Mouse (Mus musculus) intestine, postnatal 0 days (tissue): ENCODE measurements around the gene Fcgr1. TPM values are rescaled to one million over a fixed set of nuclear protein-coding genes. Genes with fewer than 3 reads are reported as not detected.
"Not testable (repeated sequence)": the region's sequence is repeated elsewhere in the genome, so short reads cannot be mapped to it uniquely, and the experiment has no call there.

Source experiments
- ATAC-seq: fragments of 200-750 bp; cut with Nextera tagmentation; 2 replicates; pipeline ENCODE4 v1.8.0; 2017; ENCODE audit warnings: mild to moderate bottlenecking, moderate TSS enrichment, moderate library complexity
- H3K27ac ChIP-seq: fragments of 300-500 bp; sonication (generic); 2 replicates; pipeline ENCODE4 v1.5.1; 2014; ENCODE audit warnings: mild to moderate bottlenecking, low read depth, low read length, moderate library complexity
- H3K27me3 ChIP-seq: fragments of 300-500 bp; sonication (generic); replicated peaks from 2 replicates; pipeline ENCODE4 v1.6.1; 2014; ENCODE audit warnings: low read length, mixed read lengths; ENCODE audit not compliant: control insufficient read depth, insufficient read depth
- H3K36me3 ChIP-seq: fragments of 300-500 bp; sonication (generic); 2 replicates; pipeline ENCODE4 v1.6.1; 2014; ENCODE audit warnings: mild to moderate bottlenecking, moderate library complexity; ENCODE audit not compliant: control insufficient read depth, insufficient read depth
- H3K4me1 ChIP-seq: fragments of 300-500 bp; sonication (generic); replicated peaks from 2 replicates; pipeline ENCODE4 v1.6.1; 2014; ENCODE audit warnings: antibody characterized with exemption, low read length, mixed read lengths; ENCODE audit not compliant: control insufficient read depth, insufficient read depth
- H3K4me2 ChIP-seq: fragments of 300-500 bp; sonication (generic); replicated peaks from 2 replicates; pipeline ENCODE4 v1.6.1; 2014; ENCODE audit warnings: low read depth, mild to moderate bottlenecking, moderate library complexity
- H3K4me3 ChIP-seq: fragments of 300-500 bp; sonication (generic); 2 replicates; pipeline ENCODE4 v1.5.1; 2014; ENCODE audit warnings: low read depth, low read length
- H3K9ac ChIP-seq: fragments of 300-500 bp; sonication (generic); 2 replicates; pipeline ENCODE4 v1.6.1; 2014; ENCODE audit warnings: mild to moderate bottlenecking, low read depth, low read length
- H3K9me3 ChIP-seq: fragments of 300-500 bp; sonication (generic); 2 replicates; pipeline ENCODE4 v1.6.1; 2016; ENCODE audit warnings: mixed run types; ENCODE audit not compliant: control insufficient read depth
- CTCF ChIP-seq: sonication (generic); IDR thresholded peaks from 2 replicates; pipeline ENCODE4 v1.5.1; 2016; ENCODE audit warnings: low read depth, mild to moderate bottlenecking, control low read depth, antibody characterized with exemption, moderate library complexity
- WGBS: fragments of 180-500 bp; shearing (Covaris S2); extraction: QIAGEN DNeasy Blood & Tissue Kit; methylation state at CpG from one replicate; pipeline ENCODE4 v1.1.7; 2014; 5-methylcytosine and 5-hydroxymethylcytosine counted together
- polyA plus RNA-seq: library from polyadenylated mRNA; unstranded; fragments of >200 nt; fragmentation: Nextera tagmentation; extraction: Ambion mirVana; gene quantifications from 2 replicates; pipeline ENCODE4 v1.2.1, GENCODE M21; 2015

Gene Fcgr1
- polyA plus RNA-seq, 1 experiment from 2014 or later: 2.7 TPM

DNA sequence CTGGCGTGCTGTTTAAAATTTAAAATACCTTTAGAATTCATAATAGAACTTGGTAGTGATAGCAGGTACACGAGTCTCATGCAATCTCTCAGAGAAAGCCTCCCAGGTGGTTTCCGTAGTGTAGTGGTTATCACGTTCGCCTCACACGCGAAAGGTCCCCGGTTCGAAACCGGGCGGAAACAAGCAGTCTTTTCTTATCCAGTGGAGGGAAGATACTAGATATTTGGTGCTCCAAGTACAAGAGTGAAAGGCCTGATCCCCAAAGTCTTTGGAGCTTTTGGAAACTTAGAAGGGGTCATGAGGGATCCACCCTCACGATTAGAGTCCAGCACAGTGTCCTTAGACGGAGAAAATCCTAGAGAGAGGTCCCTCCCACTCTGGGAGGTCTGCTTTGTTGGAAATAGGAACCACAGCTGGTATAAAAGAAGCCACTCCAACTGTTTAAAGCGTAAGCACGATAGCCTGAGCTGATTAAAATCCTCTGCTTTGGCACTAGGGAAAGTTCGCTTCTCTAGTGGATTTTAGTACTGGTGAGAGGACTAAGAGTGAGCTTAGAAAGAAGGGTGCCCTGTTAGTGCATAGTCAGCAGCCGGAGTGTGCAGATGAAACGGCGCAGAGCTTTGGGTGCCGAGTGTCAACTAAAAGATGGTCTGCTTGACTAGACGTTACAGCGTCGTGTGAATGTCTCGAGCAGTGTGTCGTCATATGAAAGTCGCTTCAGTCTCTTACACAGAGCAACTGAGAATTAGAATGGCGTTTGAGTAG is 39.0 kb upstream of the Fcgr1 start:
- no peaks in the 10 kb centered on the region for H3K4me1 ChIP-seq
- H3K4me3 ChIP-seq: no peak overlapping the region; the same call in 1 of the 2 replicates
- no peak overlapping the region for H3K9ac ChIP-seq
- no peak overlapping the region for H3K27ac ChIP-seq
- H3K36me3 ChIP-seq: no peaks in the 10 kb centered on the region
- no peak for ATAC-seq
- WGBS: 14% methylated on average over 27 of the region's 27 CpGs
- TF ChIP-seq CTCF: no peak
- H3K27me3 ChIP-seq: peaks cover 82% of the 10 kb centered on the region
- H3K4me2 ChIP-seq: 0 out of 2 replicates have a peak overlapping the region, but pooled peaks have one; percentile 58
- H3K9me3 ChIP-seq: no peaks in the 10 kb centered on the region

DNA sequence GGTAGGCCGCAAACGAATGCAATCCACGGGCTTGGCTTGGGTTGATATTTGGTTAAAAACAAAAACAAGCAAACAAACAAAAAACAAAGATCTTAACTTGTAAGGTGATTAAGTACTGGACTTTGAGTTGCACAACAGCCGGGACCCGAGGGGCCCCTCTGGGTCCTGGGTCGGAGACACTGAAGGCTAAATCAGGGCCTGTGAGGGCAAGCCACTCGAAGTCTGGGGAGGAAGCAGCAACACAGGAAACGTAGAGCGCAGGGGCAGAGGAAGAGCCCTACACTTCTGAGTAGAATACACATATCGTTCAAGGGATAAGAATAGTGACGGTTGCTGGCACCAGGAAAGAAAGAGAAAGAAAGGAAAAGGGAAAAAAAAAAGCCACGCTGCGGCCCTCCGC is 38.2 kb upstream of the Fcgr1 start:
- 29% methylated on average over 14 of the region's 14 CpGs for WGBS
- ATAC-seq: no peak
- Histone ChIP-seq H3K36me3 (no peaks in the 10 kb centered on the region), H3K9ac (no peak overlapping the region), H3K27ac (no peak overlapping the region), H3K27me3 (peaks cover 81% of the 10 kb centered on the region), H3K4me1 (no peaks in the 10 kb centered on the region), H3K4me2 (0 out of 2 replicates have a peak overlapping the region, but pooled peaks have one; percentile 24), H3K9me3 (no peaks in the 10 kb centered on the region), H3K4me3 (no peak overlapping the region)
- TF ChIP-seq CTCF: no peak

DNA sequence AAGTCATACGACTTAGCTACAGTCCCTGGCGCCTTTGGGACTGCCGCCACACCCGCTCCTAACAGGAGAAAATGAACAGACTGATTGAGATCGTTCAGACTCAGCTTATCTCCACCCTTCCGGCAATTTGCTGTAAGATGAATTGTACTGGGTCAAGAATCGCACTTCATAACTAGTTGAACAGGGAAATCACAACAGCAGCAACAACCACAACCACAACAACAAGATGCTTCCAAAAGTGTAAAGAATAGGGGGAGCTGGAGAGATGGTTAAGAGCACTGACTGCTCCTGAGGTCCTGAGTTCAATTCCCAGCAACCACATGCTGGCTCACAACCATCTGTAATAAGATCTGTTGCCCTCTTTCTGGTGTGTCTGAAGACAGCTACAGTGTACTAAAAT is 37.7 kb upstream of the Fcgr1 start:
- H3K27ac ChIP-seq: no peak overlapping the region
- no peak overlapping the region for H3K4me2 ChIP-seq
- no peak for ATAC-seq
- H3K4me1 ChIP-seq: no peaks in the 10 kb centered on the region
- H3K9me3 ChIP-seq: no peaks in the 10 kb centered on the region
- no peaks in the 10 kb centered on the region for H3K36me3 ChIP-seq
- H3K4me3 ChIP-seq: no peak overlapping the region
- H3K27me3 ChIP-seq: peaks cover 80% of the 10 kb centered on the region
- TF ChIP-seq CTCF: no peak
- H3K9ac ChIP-seq: no peak overlapping the region
- WGBS: 47% methylated on average over 6 of the region's 7 CpGs

DNA sequence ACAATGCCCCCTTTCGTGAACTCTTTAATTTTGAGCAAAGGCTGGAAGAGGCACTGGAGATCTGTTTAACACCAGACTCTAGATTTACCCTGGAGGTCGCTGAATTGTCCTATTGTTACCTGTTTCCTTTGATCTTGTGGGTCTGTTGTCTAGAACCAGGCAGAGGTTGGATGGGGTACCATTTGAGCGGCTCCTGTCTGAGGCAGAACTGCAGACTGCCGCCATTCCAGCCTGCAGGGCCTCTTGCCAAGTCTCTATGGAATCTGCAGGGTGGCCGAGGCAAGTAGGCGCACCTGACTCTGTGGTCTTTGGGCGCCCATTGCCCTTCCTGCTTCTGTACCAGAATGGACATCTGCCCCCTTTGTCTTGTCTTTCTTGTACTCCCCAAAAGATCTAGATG is 36.8 kb upstream of the Fcgr1 start:
- WGBS: 73% methylated on average over 7 of the region's 7 CpGs
- Histone ChIP-seq H3K9ac (no peak overlapping the region), H3K4me2 (no peak overlapping the region), H3K4me3 (no peak overlapping the region), H3K27me3 (peaks cover 77% of the 10 kb centered on the region), H3K36me3 (no peaks in the 10 kb centered on the region), H3K9me3 (no peaks in the 10 kb centered on the region), H3K4me1 (no peaks in the 10 kb centered on the region), H3K27ac (no peak overlapping the region)
- TF ChIP-seq CTCF: no peak
- no peak for ATAC-seq

DNA sequence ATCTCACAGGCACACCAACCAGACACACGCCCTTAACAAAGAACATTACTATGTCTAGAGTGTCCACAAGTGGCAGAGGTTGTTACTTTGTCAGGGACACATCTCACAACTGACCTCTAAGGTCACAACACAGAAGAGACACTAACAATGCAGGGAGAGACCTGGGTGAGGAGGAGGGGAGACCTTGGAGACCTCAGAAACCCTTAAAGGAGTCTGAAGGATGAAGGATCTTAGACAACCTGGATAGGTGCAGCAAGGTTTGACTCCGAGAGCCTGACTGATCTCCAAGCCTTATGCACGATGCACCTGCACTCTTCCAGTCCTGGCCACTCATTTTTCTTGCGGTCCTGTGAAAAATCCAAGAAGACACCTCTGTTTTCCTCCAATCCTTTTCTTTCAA is 36.4 kb upstream of the Fcgr1 start:
- Histone ChIP-seq H3K27ac (no peak overlapping the region), H3K27me3 (peaks cover 77% of the 10 kb centered on the region), H3K9me3 (no peaks in the 10 kb centered on the region), H3K4me2 (no peak overlapping the region), H3K36me3 (no peaks in the 10 kb centered on the region), H3K9ac (no peak overlapping the region), H3K4me1 (no peaks in the 10 kb centered on the region), H3K4me3 (no peak overlapping the region)
- TF ChIP-seq CTCF: no peak
- no peak for ATAC-seq
- WGBS: 89% methylated on average over 4 of the region's 4 CpGs

DNA sequence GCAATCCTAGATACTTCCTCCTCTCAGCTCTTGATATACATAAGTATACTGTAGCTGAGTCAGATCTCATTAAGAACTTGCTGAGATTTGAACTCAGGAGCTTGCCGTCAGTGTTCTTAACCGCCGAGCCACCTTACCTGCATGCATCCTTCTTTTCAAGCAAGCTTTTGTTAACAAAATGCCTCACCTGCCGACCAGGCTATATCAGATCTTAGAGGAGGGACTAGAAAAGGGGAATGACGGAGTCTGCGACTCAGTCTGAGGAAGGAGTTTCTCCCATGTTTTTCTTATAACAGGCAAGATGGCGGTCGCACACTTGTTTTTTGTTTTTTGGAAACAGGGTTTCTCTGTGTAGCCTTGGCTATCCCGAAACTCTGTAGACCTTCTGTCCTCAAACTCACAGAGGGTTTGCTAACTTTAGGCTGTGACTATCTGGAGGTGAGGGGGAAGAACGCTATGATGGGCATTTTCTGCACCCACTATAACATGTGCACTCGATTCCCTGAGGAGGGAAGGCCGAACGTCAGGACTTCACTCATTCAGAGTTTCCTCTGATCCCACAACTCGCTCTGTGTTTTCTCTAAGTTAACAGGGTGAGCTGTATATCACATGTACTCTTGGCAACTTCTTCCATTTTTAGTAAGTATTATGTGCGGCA is 35.1 kb upstream of the Fcgr1 start:
- WGBS: 19% methylated on average over 15 of the region's 15 CpGs
- Histone ChIP-seq H3K4me3 (no peak overlapping the region), H3K27me3 (peaks cover 77% of the 10 kb centered on the region)

DNA sequence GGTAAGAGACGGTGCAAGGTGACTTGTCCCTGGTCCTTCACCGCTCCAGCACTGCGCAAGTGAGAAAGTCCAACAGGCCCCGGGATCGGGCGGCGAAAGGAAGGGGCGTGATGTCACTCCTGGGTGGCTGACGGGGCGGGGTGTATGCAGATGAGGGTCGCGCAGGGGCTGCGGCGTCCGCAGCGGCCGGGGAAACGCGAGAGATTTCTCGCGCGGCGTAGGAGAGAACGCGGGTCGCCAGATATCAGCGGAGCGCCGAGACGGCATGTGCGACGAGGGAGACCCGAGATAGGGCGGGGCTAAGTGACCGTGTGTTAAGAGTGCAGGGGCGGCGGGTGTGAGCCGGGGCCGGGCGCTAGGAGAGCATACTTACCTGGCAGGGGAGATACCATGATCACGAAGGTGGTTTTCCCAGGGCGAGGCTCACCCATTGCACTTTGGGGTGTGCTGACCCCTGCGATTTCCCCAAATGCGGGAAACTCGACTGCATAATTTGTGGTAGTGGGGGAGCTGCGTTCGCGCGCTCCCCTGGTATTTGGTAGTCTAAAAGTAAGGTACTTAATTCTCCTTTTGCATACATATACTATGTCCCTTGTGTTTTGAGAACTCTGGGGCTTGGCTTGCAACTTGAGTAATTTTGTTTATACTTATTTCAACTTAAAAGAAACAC is 34.4 kb upstream of the Fcgr1 start:
- Histone ChIP-seq H3K4me3 (peak overlapping the region; percentile 30), H3K4me2 (peak overlapping the region; percentile 64), H3K27me3 (peaks cover 77% of the 10 kb centered on the region)
- WGBS: 1% methylated on average over 45 of the region's 49 CpGs
- not testable (repeated sequence) for H3K9me3 ChIP-seq, H3K27ac ChIP-seq, H3K9ac ChIP-seq, H3K36me3 ChIP-seq, H3K4me1 ChIP-seq
- peak; percentile 76 for ATAC-seq

More for the DNA sequence above, 35.1 kb upstream of the Fcgr1 start:
- no peaks in the 10 kb centered on the region for H3K36me3 ChIP-seq
- H3K4me1 ChIP-seq: no peaks in the 10 kb centered on the region
- no peak overlapping the region for H3K9ac ChIP-seq
- H3K4me2 ChIP-seq: peak overlapping the region; percentile 64; the same call in 1 of the 2 replicates
- no peak overlapping the region for H3K27ac ChIP-seq
- no peak for TF ChIP-seq CTCF
- no peak for ATAC-seq
- no peaks in the 10 kb centered on the region for H3K9me3 ChIP-seq
